Mouse (Mus musculus) naive thymus-derived CD4-positive, alpha-beta T cell, adult 2 months (primary cell): ENCODE data around the gene Fyttd1.

ENCODE experiments used
- DNase-seq: peaks from one replicate; pipeline ENCODE4 v3.0.0-alpha.2; 2011; ENCODE audit warnings: low read depth

Gene Fyttd1

GRCm38 (mm10) chr16:32942694-32943093 lies 65.4 kb downstream of the Fyttd1 start:
- DNase-seq: no peak

GRCm38 (mm10) chr16:32945379-32945778 lies 68.1 kb downstream of the Fyttd1 start:
- DNase-seq: no peak

- DNase-seq: no peak
These were observed 70.7 kb downstream of the Fyttd1 start for GRCm38 (mm10) chr16:32948016-32948415.

- no peak for DNase-seq
These were observed 71.4 kb downstream of the Fyttd1 start for GRCm38 (mm10) chr16:32948656-32949055.

- no peak for DNase-seq
These were observed 72.0 kb downstream of the Fyttd1 start for GRCm38 (mm10) chr16:32949281-32949680.

- peak; percentile 54 for DNase-seq
These were observed 73.8 kb downstream of the Fyttd1 start for GRCm38 (mm10) chr16:32951074-32951473.

GRCm38 (mm10) chr16:32953806-32954205 lies 76.5 kb downstream of the Fyttd1 start:
- peak; percentile 82 for DNase-seq

GRCm38 (mm10) chr16:32954304-32954703 lies 77.0 kb downstream of the Fyttd1 start:
- peak; percentile 56 for DNase-seq

GRCm38 (mm10) chr16:32956889-32957288 lies 79.6 kb downstream of the Fyttd1 start:
- DNase-seq: no peak
